ENCODE assay signal across 31 mouse cellular contexts in genomic region chr8:96296643-96297042, GRCm38 (mm10).
"Had no signal": no experiment of that assay in that cellular context is flagged by ENCODE, and none has a peak within 500 bp of the region (broad histone marks: within the 10 kb centered on the region; RNA-seq: fewer than 3 reads in every experiment).

No protein-coding gene starts in this region.

- H3K4me3 ChIP-seq: left cerebral cortex, adult 2 months; limb, embryonic 12.5 days; limb, embryonic 13.5 days; limb, embryonic 15.5 days; liver, embryonic 12.5 days; liver, embryonic 13.5 days; liver, embryonic 15.5 days; lung, embryonic 15.5 days; megakaryocyte, embryonic 14.5 days; midbrain, embryonic 10.5 days; midbrain, embryonic 12.5 days; midbrain, embryonic 13.5 days; midbrain, embryonic 15.5 days; myocyte; neural tube, embryonic 12.5 days; neural tube, embryonic 13.5 days had no signal

- H3K9me3 ChIP-seq: limb, embryonic 12.5 days; limb, embryonic 13.5 days; limb, embryonic 15.5 days; liver, embryonic 12.5 days; liver, embryonic 13.5 days; liver, embryonic 15.5 days; lung, embryonic 15.5 days; megakaryocyte, embryonic 14.5 days; midbrain, embryonic 10.5 days; midbrain, embryonic 12.5 days; midbrain, embryonic 13.5 days; midbrain, embryonic 15.5 days; neural tube, embryonic 12.5 days; neural tube, embryonic 13.5 days had no signal

- ATAC-seq: liver, embryonic 12.5 days; liver, postnatal 0 days; lung, postnatal 0 days; midbrain, embryonic 13.5 days; midbrain, embryonic 15.5 days; midbrain, embryonic 16.5 days had no signal

- H3K27ac ChIP-seq: left cerebral cortex, adult 2 months; limb, embryonic 12.5 days; limb, embryonic 13.5 days; limb, embryonic 15.5 days; liver, embryonic 12.5 days; liver, embryonic 13.5 days; liver, embryonic 14.5 days; liver, embryonic 15.5 days; lung, embryonic 15.5 days; macrophage; midbrain, embryonic 10.5 days; midbrain, embryonic 12.5 days; midbrain, embryonic 13.5 days; midbrain, embryonic 15.5 days; neural tube, embryonic 12.5 days; neural tube, embryonic 13.5 days had no signal

- H3K4me1 ChIP-seq: limb, embryonic 12.5 days; limb, embryonic 13.5 days; limb, embryonic 15.5 days; liver, embryonic 12.5 days; liver, embryonic 13.5 days; liver, embryonic 15.5 days; lung, embryonic 15.5 days; megakaryocyte, embryonic 14.5 days; midbrain, embryonic 10.5 days; midbrain, embryonic 12.5 days; midbrain, embryonic 15.5 days; neural tube, embryonic 12.5 days had no signal

- H3K4me2 ChIP-seq: limb, embryonic 12.5 days; limb, embryonic 13.5 days; limb, embryonic 15.5 days; liver, embryonic 11.5 days; liver, embryonic 12.5 days; liver, embryonic 13.5 days; liver, embryonic 15.5 days; lung, embryonic 14.5 days; lung, embryonic 15.5 days; midbrain, embryonic 11.5 days; midbrain, embryonic 12.5 days; midbrain, embryonic 13.5 days; midbrain, embryonic 15.5 days; neural tube, embryonic 12.5 days; neural tube, embryonic 13.5 days had no signal

- H3K9ac ChIP-seq: limb, embryonic 12.5 days; limb, embryonic 13.5 days; limb, embryonic 15.5 days; liver, embryonic 12.5 days; liver, embryonic 13.5 days; liver, embryonic 14.5 days; liver, embryonic 15.5 days; liver, postnatal 0 days; lung, embryonic 14.5 days; lung, embryonic 15.5 days; midbrain, embryonic 12.5 days; midbrain, embryonic 13.5 days; midbrain, embryonic 15.5 days; neural tube, embryonic 12.5 days; neural tube, embryonic 13.5 days had no signal

- H3K36me3 ChIP-seq: limb, embryonic 12.5 days; limb, embryonic 13.5 days; limb, embryonic 15.5 days; liver, embryonic 12.5 days; liver, embryonic 13.5 days; liver, embryonic 15.5 days; lung, embryonic 15.5 days; midbrain, embryonic 10.5 days; midbrain, embryonic 12.5 days; midbrain, embryonic 13.5 days; midbrain, embryonic 15.5 days; neural tube, embryonic 12.5 days; neural tube, embryonic 13.5 days had no signal

- H3K27me3 ChIP-seq: limb, embryonic 12.5 days; limb, embryonic 13.5 days; limb, embryonic 15.5 days; liver, embryonic 12.5 days; liver, embryonic 13.5 days; liver, embryonic 15.5 days; lung, embryonic 15.5 days; megakaryocyte, embryonic 14.5 days; midbrain, embryonic 12.5 days; midbrain, embryonic 13.5 days; midbrain, embryonic 15.5 days; neural tube, embryonic 12.5 days; neural tube, embryonic 13.5 days had no signal

- DNase-seq: left cerebral cortex, postnatal 4 days; liver; liver, embryonic 13.5 days; liver, postnatal 0 days; lung, adult 2 months; lung, embryonic 14.5 days; lung, postnatal 10 days; lung, postnatal 14 days; lung, postnatal 36 days; lung, postnatal 4 days had no signal
